Mouse (Mus musculus) liver, adult 2 months (tissue): ENCODE results near the gene Ppp1r1a.

Source experiments
- CTCF ChIP-seq: fragments of 200-500 bp; IDR thresholded peaks from 2 replicates; pipeline ENCODE4 v1.5.1; 2011; ENCODE audit warnings: low read depth, low read length, control low read depth
- POLR2A ChIP-seq: fragments of 200-500 bp; IDR thresholded peaks from 2 replicates; pipeline ENCODE4 v1.6.1; 2011; ENCODE audit warnings: low read length, control low read depth; ENCODE audit not compliant: insufficient read depth; ENCODE audit errors: extremely low read depth

DNA sequence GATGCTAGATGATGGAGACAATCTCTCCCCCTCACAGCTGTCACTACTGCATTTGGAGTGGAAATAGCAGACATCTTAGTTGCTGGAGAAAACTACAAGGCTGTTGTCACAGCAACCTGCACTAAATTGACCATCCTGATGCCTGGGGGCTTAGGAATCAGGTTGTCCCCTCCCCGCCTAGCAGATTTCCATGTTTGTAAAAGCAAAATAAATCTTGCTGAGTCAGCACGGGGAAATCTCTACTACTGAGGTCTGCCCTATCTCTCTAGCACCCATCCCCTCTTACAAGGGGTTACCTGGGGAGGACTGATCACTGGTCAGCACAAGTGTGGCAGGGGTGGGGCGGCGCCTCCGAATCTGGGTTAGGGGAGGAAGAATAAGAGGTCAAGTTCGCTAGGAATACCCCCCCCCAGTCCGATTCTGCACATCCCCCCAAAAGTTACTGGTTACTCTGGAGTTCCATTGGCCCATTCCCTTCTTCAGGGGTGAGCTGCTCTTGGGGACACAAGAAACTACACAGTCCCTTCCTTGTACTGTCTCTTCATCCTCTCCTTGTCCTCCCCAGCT lies 3.7 kb downstream of the Ppp1r1a start:
- no peak for TF ChIP-seq POLR2A
- TF ChIP-seq CTCF, result no peak
